Mouse (Mus musculus) erythroblast, adult 5-6 weeks (primary cell): ENCODE results near the gene Arhgef18. TPM values are rescaled to one million over a fixed set of nuclear protein-coding genes. Genes with fewer than 3 reads are reported as not detected.
A peak's percentile ranks its signal among the peaks of the same experiment; 100 is the strongest.

Source experiments
- ATAC-seq: replicated peaks from 2 replicates; pipeline ENCODE4 v1.8.0; 2016; ENCODE audit warnings: moderate number of reproducible peaks, mild to moderate bottlenecking, moderate TSS enrichment, inconsistent platforms; ENCODE audit not compliant: poor library complexity, low FRiP score, severe bottlenecking
- total RNA-seq, 2 experiments: library from RNA; stranded (forward) in 1 of 2; stranded (reverse) in 1 of 2; fragments of 150-400 nt in 1 of 2; fragments of 200-764, 138-1000 nt in 1 of 2; gene quantifications; 2 replicates each; pipeline versions ENCODE4 v1.2.3 to v1.2.4; 2015 to 2017; ENCODE audit warnings: low replicate concordance in 2 of 2

Gene Arhgef18
- total RNA-seq (2015; ENCODE audit: low replicate concordance) (5.0 and 7.3 TPM in 2 replicates), total RNA-seq (2017; ENCODE audit: low replicate concordance) (7.0 and 7.7 TPM in 2 replicates)

GRCm38 (mm10) chr8:3392771-3393710, at the start of gene Arhgef18:
Gene Arhgef18 (plus strand): TSS chr8:3393006.
- ATAC-seq: peak; percentile 92

- ATAC-seq: no peak
These were observed 47.5 kb upstream of the Arhgef18 start for GRCm38 (mm10) chr8:3345337-3345736.

GRCm38 (mm10) chr8:3346691-3347413, 46.0 kb upstream of the Arhgef18 start:
- ATAC-seq: no peak

- no peak for ATAC-seq
These were observed 44.5 kb upstream of the Arhgef18 start for GRCm38 (mm10) chr8:3348142-3348823.

GRCm38 (mm10) chr8:3350747-3351146, 42.1 kb upstream of the Arhgef18 start:
- ATAC-seq: no peak

GRCm38 (mm10) chr8:3352715-3353114, 40.1 kb upstream of the Arhgef18 start:
- ATAC-seq: no peak

GRCm38 (mm10) chr8:3353189-3353810, 39.5 kb upstream of the Arhgef18 start, which contains the start of gene A430078G23Rik:
Gene A430078G23Rik (plus strand): TSS chr8:3353415.
- no peak for ATAC-seq

- ATAC-seq: no peak
These were observed 38.9 kb upstream of the Arhgef18 start for GRCm38 (mm10) chr8:3353811-3354442.

- no peak for ATAC-seq
These were observed 38.4 kb upstream of the Arhgef18 start for GRCm38 (mm10) chr8:3354443-3354812.

- ATAC-seq: no peak
These were observed 37.2 kb upstream of the Arhgef18 start for GRCm38 (mm10) chr8:3355586-3355985.

- no peak; the same call in 1 of the 2 replicates for ATAC-seq
These were observed 34.7 kb upstream of the Arhgef18 start for GRCm38 (mm10) chr8:3358060-3358459.

- ATAC-seq: no peak
These were observed 25.7 kb upstream of the Arhgef18 start for GRCm38 (mm10) chr8:3367086-3367485.

- ATAC-seq: no peak
These were observed 24.7 kb upstream of the Arhgef18 start for GRCm38 (mm10) chr8:3368091-3368490.

GRCm38 (mm10) chr8:3375748-3376147, 17.1 kb upstream of the Arhgef18 start:
- ATAC-seq: no peak

GRCm38 (mm10) chr8:3376641-3377274, 16.0 kb upstream of the Arhgef18 start:
- no peak for ATAC-seq

GRCm38 (mm10) chr8:3387286-3387685, 5.5 kb upstream of the Arhgef18 start:
- ATAC-seq: peak; percentile 79

- no peak for ATAC-seq
These were observed 4.0 kb upstream of the Arhgef18 start for GRCm38 (mm10) chr8:3388591-3389338.

- no peak for ATAC-seq
These were observed 3.3 kb upstream of the Arhgef18 start for GRCm38 (mm10) chr8:3389506-3389905.
